ENCODE assay signal across 8 mouse cellular contexts in genomic region chr7:144689136-144689535, GRCm38 (mm10).
A peak's percentile ranks its signal among the peaks of the same experiment; 100 is the strongest.
DNase-seq lines count a peak whose midpoint lies in the region; ATAC-seq lines count a peak whose summit lies in the region.
"Had no signal": no experiment of that assay in that cellular context is flagged by ENCODE, and none has a peak within 500 bp of the region (broad histone marks: within the 10 kb centered on the region; RNA-seq: fewer than 3 reads in every experiment).

No protein-coding gene starts in this region.

- WGBS in heart, embryonic 13.5 days, result 36% methylated on average over 7 of the region's 7 CpGs

- DNase-seq in heart, adult 9 months (ENCODE audit: low spot score in 2 of 2), result no peak
- peak; percentile 46 for DNase-seq in testis, postnatal 14 days (ENCODE audit: low spot score)
- no peak for DNase-seq in testis, postnatal 10 days (ENCODE audit: low spot score)
- peak; percentile 33 to 40 for DNase-seq in kidney, postnatal 36 days
- DNase-seq in c-Kit-positive CD71-positive TER-119-positive erythroid progenitor cells, embryonic 14.5 days (ENCODE audit: low spot score), result no peak
- DNase-seq in urinary bladder, postnatal 14 days (ENCODE audit: low spot score), result no peak

- H3K4me3 ChIP-seq in heart, embryonic 13.5 days, result no peak overlapping the region

- peak overlapping the region; percentile 44; the same call in 1 of the 2 replicates for H3K27ac ChIP-seq in heart, embryonic 13.5 days (replicated peaks)

- peaks cover 8% of the 10 kb centered on the region; the same call in 1 of the 2 replicates for H3K9me3 ChIP-seq in heart, embryonic 13.5 days
- H3K9me3 ChIP-seq: G1E had no signal

- H3K9ac ChIP-seq in heart, embryonic 13.5 days, result no peak overlapping the region

- no peaks in the 10 kb centered on the region for H3K36me3 ChIP-seq in heart, embryonic 13.5 days
- H3K36me3 ChIP-seq: G1E had no signal

- no peak for ATAC-seq in heart, embryonic 13.5 days (ENCODE audit: extremely low read depth, insufficient number of reproducible peaks, low FRiP score, low TSS enrichment)

- H3K4me2 ChIP-seq in heart, embryonic 13.5 days, result no peak overlapping the region

- no peaks in the 10 kb centered on the region for H3K27me3 ChIP-seq in heart, embryonic 13.5 days (replicated peaks)

- peaks cover 27% of the 10 kb centered on the region for H3K4me1 ChIP-seq in heart, embryonic 13.5 days

Comparison
In these comparisons a context has a peak if more than half of its experiments do, and no peak if none do; other contexts are left out.
1. DNase-seq: peak in testis, postnatal 14 days (single experiment) and kidney, postnatal 36 days (2 of 2); none in heart, adult 9 months (0 of 2), testis, postnatal 10 days (single experiment), c-Kit-positive CD71-positive TER-119-positive erythroid progenitor cells, embryonic 14.5 days (single experiment) and urinary bladder, postnatal 14 days (single experiment).